Mouse (Mus musculus): ENCODE results near the gene Lcn10. TPM values are rescaled to one million over a fixed set of nuclear protein-coding genes. Genes with fewer than 3 reads are reported as not detected.

Gene Lcn10
- polyA plus RNA-seq, 1 experiment = not detected

- Histone ChIP-seq H3K4me3 (replicated peaks; ENCODE audit: control insufficient read depth, low read depth, low read length) (no peak overlapping the region), H3K4me1 (ENCODE audit: control insufficient read depth, insufficient read depth, low read length) (no peaks in the 10 kb centered on the region), H3K27ac (ENCODE audit: control insufficient read depth, insufficient read depth, low read depth, low read length, poor library complexity) (no peak overlapping the region)
- TF ChIP-seq POLR2A (IDR thresholded peaks at IDR 0.05; ENCODE audit: borderline replicate concordance, control insufficient read depth, low read depth, low read length) (no peak), CTCF (IDR thresholded peaks at IDR 0.05; ENCODE audit: control insufficient read depth, insufficient read depth, low read length) (no peak)
Observed at GRCm38 (mm10) chr2:25717222-25717621, 34.7 kb downstream of the Lcn10 start.

- H3K27ac ChIP-seq (ENCODE audit: control insufficient read depth, insufficient read depth, low read depth, low read length, poor library complexity) = no peak overlapping the region
- TF ChIP-seq POLR2A (IDR thresholded peaks at IDR 0.05; ENCODE audit: borderline replicate concordance, control insufficient read depth, low read depth, low read length) = no peak
- TF ChIP-seq CTCF (IDR thresholded peaks at IDR 0.05; ENCODE audit: control insufficient read depth, insufficient read depth, low read length) = no peak
- WGBS = 49% methylated on average over 2 of the region's 2 CpGs
- no peak overlapping the region for H3K4me3 ChIP-seq (replicated peaks; ENCODE audit: control insufficient read depth, low read depth, low read length)
- no peaks in the 10 kb centered on the region for H3K4me1 ChIP-seq (ENCODE audit: control insufficient read depth, insufficient read depth, low read length)
Observed at GRCm38 (mm10) chr2:25733199-25733930, 50.8 kb downstream of the Lcn10 start.

Other genes starting within 250 kb of the Lcn10 start
- not detected in 2 replicates for gene Clic3, start 225.9 kb upstream of the Lcn10 start, polyA plus RNA-seq (2011; ENCODE audit: insufficient read depth, insufficient read length, low replicate concordance, missing spikeins)
- 42.2 and 114 TPM in 2 replicates for gene Paxx, start 221.6 kb upstream of the Lcn10 start, polyA plus RNA-seq (2011; ENCODE audit: insufficient read depth, insufficient read length, low replicate concordance, missing spikeins)
- gene Ptgds, start 212.7 kb upstream of the Lcn10 start, polyA plus RNA-seq (2011; ENCODE audit: insufficient read depth, insufficient read length, low replicate concordance, missing spikeins) = 9.3 TPM in 1 of 2 replicates, not detected in the other
- not detected in 2 replicates for gene Lcn12, start 188.8 kb upstream of the Lcn10 start, polyA plus RNA-seq (2011; ENCODE audit: insufficient read depth, insufficient read length, low replicate concordance, missing spikeins)
- gene Fbxw5, start 182.0 kb upstream of the Lcn10 start, polyA plus RNA-seq (2011; ENCODE audit: insufficient read depth, insufficient read length, low replicate concordance, missing spikeins) = 18.5 and 30.4 TPM in 2 replicates
- 1.6 and 6.2 TPM in 2 replicates for gene C8g, start 181.0 kb upstream of the Lcn10 start, polyA plus RNA-seq (2011; ENCODE audit: insufficient read depth, insufficient read length, low replicate concordance, missing spikeins)
- 14.5 and 22.7 TPM in 2 replicates for gene Traf2, start 135.8 kb upstream of the Lcn10 start, polyA plus RNA-seq (2011; ENCODE audit: insufficient read depth, insufficient read length, low replicate concordance, missing spikeins)
- 46.6 and 73.8 TPM in 2 replicates for gene Edf1, start 124.9 kb upstream of the Lcn10 start, polyA plus RNA-seq (2011; ENCODE audit: insufficient read depth, insufficient read length, low replicate concordance, missing spikeins)
- 1.1 and 9.7 TPM in 2 replicates for gene Mamdc4, start 107.9 kb upstream of the Lcn10 start, polyA plus RNA-seq (2011; ENCODE audit: insufficient read depth, insufficient read length, low replicate concordance, missing spikeins)
- 12.3 and 16.4 TPM in 2 replicates for gene Phpt1, start 107.5 kb upstream of the Lcn10 start, polyA plus RNA-seq (2011; ENCODE audit: insufficient read depth, insufficient read length, low replicate concordance, missing spikeins)
- 0.34 and 0.92 TPM in 2 replicates for gene Ajm1, start 101.0 kb upstream of the Lcn10 start, polyA plus RNA-seq (2011; ENCODE audit: insufficient read depth, insufficient read length, low replicate concordance, missing spikeins)
- gene Rabl6, start 74.2 kb upstream of the Lcn10 start, polyA plus RNA-seq (2011; ENCODE audit: insufficient read depth, insufficient read length, low replicate concordance, missing spikeins) = 33.4 and 38.2 TPM in 2 replicates
- not detected in 2 replicates for gene Ccdc183, start 65.0 kb upstream of the Lcn10 start, polyA plus RNA-seq (2011; ENCODE audit: insufficient read depth, insufficient read length, low replicate concordance, missing spikeins)
- gene Tmem141, start 60.7 kb upstream of the Lcn10 start, polyA plus RNA-seq (2011; ENCODE audit: insufficient read depth, insufficient read length, low replicate concordance, missing spikeins) = 17.3 and 20.9 TPM in 2 replicates
- 14.7 and 28.0 TPM in 2 replicates for gene Fcna, start 54.7 kb upstream of the Lcn10 start, polyA plus RNA-seq (2011; ENCODE audit: insufficient read depth, insufficient read length, low replicate concordance, missing spikeins)
- not detected in 2 replicates for gene Lcn8, start 29.6 kb upstream of the Lcn10 start, polyA plus RNA-seq (2011; ENCODE audit: insufficient read depth, insufficient read length, low replicate concordance, missing spikeins)
- gene Lcn5, start 24.8 kb upstream of the Lcn10 start, polyA plus RNA-seq (2011; ENCODE audit: insufficient read depth, insufficient read length, low replicate concordance, missing spikeins) = not detected in 2 replicates
- gene Lcn6, start 5.9 kb upstream of the Lcn10 start, polyA plus RNA-seq (2011; ENCODE audit: insufficient read depth, insufficient read length, low replicate concordance, missing spikeins) = not detected in 2 replicates
- gene Obp2a, start 17.3 kb downstream of the Lcn10 start, polyA plus RNA-seq (2011; ENCODE audit: insufficient read depth, insufficient read length, low replicate concordance, missing spikeins) = not detected in 2 replicates
- gene Bmyc, start 24.0 kb downstream of the Lcn10 start, polyA plus RNA-seq (2011; ENCODE audit: insufficient read depth, insufficient read length, low replicate concordance, missing spikeins) = 4.1 and 6.7 TPM in 2 replicates
- not detected in 2 replicates for gene Obp2b, start 54.3 kb downstream of the Lcn10 start, polyA plus RNA-seq (2011; ENCODE audit: insufficient read depth, insufficient read length, low replicate concordance, missing spikeins)
- gene Lcn3, start 82.8 kb downstream of the Lcn10 start, polyA plus RNA-seq (2011; ENCODE audit: insufficient read depth, insufficient read length, low replicate concordance, missing spikeins) = not detected in 2 replicates
- gene Lcn11, start 94.3 kb downstream of the Lcn10 start, polyA plus RNA-seq (2011; ENCODE audit: insufficient read depth, insufficient read length, low replicate concordance, missing spikeins) = not detected in 2 replicates
- not detected in 2 replicates for gene Gm13539, start 99.5 kb downstream of the Lcn10 start, polyA plus RNA-seq (2011; ENCODE audit: insufficient read depth, insufficient read length, low replicate concordance, missing spikeins)
- gene Glt6d1, start 133.1 kb downstream of the Lcn10 start, polyA plus RNA-seq (2011; ENCODE audit: insufficient read depth, insufficient read length, low replicate concordance, missing spikeins) = not detected in 2 replicates
- not detected in 2 replicates for gene Lcn9, start 140.4 kb downstream of the Lcn10 start, polyA plus RNA-seq (2011; ENCODE audit: insufficient read depth, insufficient read length, low replicate concordance, missing spikeins)
- not detected in 2 replicates for gene Sohlh1, start 164.5 kb downstream of the Lcn10 start, polyA plus RNA-seq (2011; ENCODE audit: insufficient read depth, insufficient read length, low replicate concordance, missing spikeins)
- 1.8 and 4.8 TPM in 2 replicates for gene Kcnt1, start 181.0 kb downstream of the Lcn10 start, polyA plus RNA-seq (2011; ENCODE audit: insufficient read depth, insufficient read length, low replicate concordance, missing spikeins)

Data from bone marrow, adult 2 months (tissue).